Mouse (Mus musculus) bone marrow, adult 2 months (tissue): ENCODE measurements at regions not wholly inside any gene's neighbourhood (a gene's known extent, or its start where the extent isn't known, plus 50 kb on each side); places are given as distances from the start of the nearest gene placed in this dataset.

Experiments used
- CTCF ChIP-seq: fragments of 200-500 bp; IDR thresholded peaks from 2 replicates; pipeline ENCODE4 v1.5.1; 2011; ENCODE audit warnings: low read length, control low read depth; ENCODE audit not compliant: control insufficient read depth, insufficient read depth
- POLR2A ChIP-seq: fragments of 200-500 bp; IDR thresholded peaks from 2 replicates; pipeline ENCODE4 v1.6.1; 2011; ENCODE audit warnings: low read depth, mild to moderate bottlenecking, control low read depth, low read length, borderline replicate concordance; ENCODE audit not compliant: control insufficient read depth

DNA sequence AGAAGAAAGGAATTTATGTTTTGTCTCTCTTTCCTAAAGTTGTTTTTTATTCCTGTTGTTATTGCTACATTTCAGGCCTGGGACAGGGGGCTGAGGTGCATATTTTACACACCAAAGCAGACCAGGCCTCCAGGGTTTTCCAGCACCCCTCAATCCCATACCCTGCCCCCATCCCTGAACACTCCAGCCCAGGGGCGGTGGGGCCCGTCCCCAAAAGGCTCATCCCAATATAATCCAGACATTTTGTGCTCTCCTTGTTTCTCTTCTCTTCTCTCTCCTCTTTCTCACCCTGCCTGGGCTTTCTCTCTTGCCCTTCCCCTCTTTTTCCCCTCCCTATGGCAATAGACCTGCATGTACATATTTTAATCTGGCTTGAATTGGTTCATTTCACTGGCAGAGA is 164.6 kb upstream of the Arl4c start:
- TF ChIP-seq CTCF (no peak), POLR2A (no peak)
